Comparison of ENCODE assay signal across 15 mouse cellular contexts in genomic region chr2:13672426-13672825, GRCm38 (mm10).
DNase-seq lines count a peak whose midpoint lies in the region; ATAC-seq and TF ChIP-seq lines count a peak whose summit lies in the region.
"Had no signal": no experiment of that assay in that cellular context is flagged by ENCODE, and none has a peak within 500 bp of the region (broad histone marks: within the 10 kb centered on the region; RNA-seq: fewer than 3 reads in every experiment).

No protein-coding gene starts in this region.

- no peak for TF ChIP-seq POLR2A in testis, adult 2 months (IDR thresholded peaks at IDR 0.05; ENCODE audit: control insufficient read depth, low read depth, low read length)
- TF ChIP-seq POLR2A in MEL (IDR thresholded peaks at IDR 0.05; ENCODE audit: control insufficient read depth in 1 of 2, insufficient read depth in 1 of 2, low read depth in 1 of 2, low read length in 2 of 2, poor library complexity in 1 of 2) = no peak

- peak overlapping the region; percentile 83 for H3K4me3 ChIP-seq in testis, adult 2 months (ENCODE audit: control insufficient read depth, low read depth, low read length)
- peak overlapping the region; percentile 44 to 47; a peak in 3 of 4 replicates for H3K4me3 ChIP-seq in MEL (ENCODE audit: control insufficient read depth in 1 of 2, insufficient read depth in 1 of 2, low read depth in 2 of 2, low read length in 2 of 2)
- no peak overlapping the region for H3K4me3 ChIP-seq in forebrain, embryonic 12.5 days (replicated peaks)
- H3K4me3 ChIP-seq: midbrain, embryonic 13.5 days; myocyte; neural tube, embryonic 15.5 days had no signal

- no peak for DNase-seq in testis, postnatal 10 days (ENCODE audit: low spot score)
- DNase-seq in MEL (ENCODE audit: low read depth, low spot score) = peak; percentile 30
- peak; percentile 23 for DNase-seq in thymus, postnatal 4 days
- no peak for DNase-seq in gastrocnemius, adult 8-10 months (ENCODE audit: low spot score in 2 of 2)

- no peaks in the 10 kb centered on the region for H3K36me3 ChIP-seq in testis, adult 2 months (ENCODE audit: control insufficient read depth, insufficient read depth, low read length)
- H3K36me3 ChIP-seq in MEL (ENCODE audit: control insufficient read depth in 1 of 2, insufficient read depth in 2 of 2, low read length in 2 of 2) = no peaks in the 10 kb centered on the region
- no peaks in the 10 kb centered on the region for H3K36me3 ChIP-seq in forebrain, embryonic 12.5 days (replicated peaks)
- H3K36me3 ChIP-seq: midbrain, embryonic 13.5 days; neural tube, embryonic 15.5 days had no signal

- H3K9ac ChIP-seq in MEL (ENCODE audit: control insufficient read depth, low read depth, low read length, poor library complexity, severe bottlenecking) = 0 out of 2 replicates have a peak overlapping the region, but pooled peaks have one; percentile 4
- H3K9ac ChIP-seq in forebrain, embryonic 12.5 days = no peak overlapping the region
- H3K9ac ChIP-seq: hindbrain, embryonic 14.5 days; liver, embryonic 14.5 days; midbrain, embryonic 13.5 days; neural tube, embryonic 15.5 days had no signal

- no peaks in the 10 kb centered on the region for H3K27me3 ChIP-seq in testis, adult 2 months (ENCODE audit: control insufficient read depth, insufficient read depth, low read length)
- peaks cover 0 to 8% of the 10 kb centered on the region in 2 experiments; a peak in 3 of 4 replicates for H3K27me3 ChIP-seq in MEL (ENCODE audit: control insufficient read depth in 1 of 2, insufficient read depth in 2 of 2, low read length in 2 of 2)
- no peaks in the 10 kb centered on the region for H3K27me3 ChIP-seq in forebrain, embryonic 12.5 days
- H3K27me3 ChIP-seq: midbrain, embryonic 13.5 days; neural tube, embryonic 15.5 days had no signal

- no peak overlapping the region for H3K4me2 ChIP-seq in forebrain, embryonic 12.5 days
- H3K4me2 ChIP-seq: hindbrain, embryonic 14.5 days; midbrain, embryonic 13.5 days; neural tube, embryonic 15.5 days had no signal

- no peaks in the 10 kb centered on the region for H3K9me3 ChIP-seq in MEL (replicated peaks; ENCODE audit: insufficient read depth, low read length)
- H3K9me3 ChIP-seq in forebrain, embryonic 12.5 days = no peaks in the 10 kb centered on the region
- H3K9me3 ChIP-seq: midbrain, embryonic 13.5 days; neural tube, embryonic 15.5 days had no signal

- no peak for TF ChIP-seq EP300 in MEL (IDR thresholded peaks at IDR 0.05; ENCODE audit: low read depth in 1 of 2, low read length in 2 of 2)

- no peak overlapping the region for H3K27ac ChIP-seq in testis, adult 2 months (ENCODE audit: control insufficient read depth, insufficient read depth, low read depth, low read length)
- H3K27ac ChIP-seq in MEL (ENCODE audit: control insufficient read depth, low read depth, low read length) = no peak overlapping the region
- no peak overlapping the region for H3K27ac ChIP-seq in forebrain, embryonic 12.5 days
- H3K27ac ChIP-seq: hindbrain, embryonic 14.5 days; kidney, postnatal 0 days; liver, embryonic 14.5 days; macrophage; midbrain, embryonic 13.5 days; neural tube, embryonic 15.5 days had no signal

- peaks cover 2% of the 10 kb centered on the region for H3K4me1 ChIP-seq in testis, adult 2 months (ENCODE audit: control insufficient read depth, insufficient read depth, low read length)
- H3K4me1 ChIP-seq in MEL (ENCODE audit: control insufficient read depth in 1 of 2, insufficient read depth in 2 of 2, low read length in 2 of 2) = no peaks in the 10 kb centered on the region
- no peaks in the 10 kb centered on the region for H3K4me1 ChIP-seq in forebrain, embryonic 12.5 days
- H3K4me1 ChIP-seq: midbrain, embryonic 13.5 days; neural tube, embryonic 15.5 days had no signal

- TF ChIP-seq CTCF in testis, adult 2 months (IDR thresholded peaks at IDR 0.05; ENCODE audit: control insufficient read depth, insufficient read depth, insufficient replicate concordance, low read depth, low read length) = no peak
- no peak for TF ChIP-seq CTCF in MEL (IDR thresholded peaks at IDR 0.05 in 2 of 3, conservative IDR thresholded peaks at IDR 0.05 in 1 of 3; ENCODE audit: control insufficient read depth in 1 of 3, insufficient read depth in 1 of 3, low read depth in 2 of 3, low read length in 3 of 3, poor library complexity in 1 of 3, severe bottlenecking in 1 of 3)

- 90% methylated on average over 12 of the region's 12 CpGs for WGBS in forebrain, embryonic 12.5 days

- H3K79me2 ChIP-seq in MEL (ENCODE audit: control insufficient read depth, insufficient read depth, low read length, poor library complexity) = no peaks in the 10 kb centered on the region

- no peak for TF ChIP-seq RAD21 in MEL (IDR thresholded peaks at IDR 0.05; ENCODE audit: low read depth, low read length)

- peak; percentile 15; the same call in 1 of the 2 replicates for ATAC-seq in granulocyte monocyte progenitor cell, adult 5-6 weeks (replicated peaks; ENCODE audit: poor library complexity, severe bottlenecking)
- ATAC-seq in forebrain, embryonic 12.5 days (ENCODE audit: low FRiP score) = no peak
- ATAC-seq: intestine, embryonic 16.5 days; midbrain, embryonic 13.5 days had no signal

TF ChIP-seq in MEL, 35 proteins besides CTCF, POLR2A, EP300 and RAD21:
- TF ChIP-seq CHD1 (IDR thresholded peaks at IDR 0.05; ENCODE audit: low read depth, low read length) = no peak
- no peak for TF ChIP-seq ELF1 (IDR thresholded peaks at IDR 0.05; ENCODE audit: low read depth, low read length)
- no peak for TF ChIP-seq CHD2 (IDR thresholded peaks at IDR 0.05; ENCODE audit: low read length)
- TF ChIP-seq TBP (IDR thresholded peaks at IDR 0.05; ENCODE audit: low read depth, low read length) = no peak
- TF ChIP-seq SMC3 (IDR thresholded peaks at IDR 0.05; ENCODE audit: low read depth, low read length) = no peak
- TF ChIP-seq ZMIZ1 (IDR thresholded peaks at IDR 0.05; ENCODE audit: low read depth, low read length) = no peak
- no peak for TF ChIP-seq NELFE (IDR thresholded peaks at IDR 0.05; ENCODE audit: low read depth, low read length)
- no peak for TF ChIP-seq MYC (IDR thresholded peaks at IDR 0.05; ENCODE audit: low read depth, low read length)

Comparison
In these comparisons a context has a peak if more than half of its experiments do, and no peak if none do; other contexts are left out.
1. DNase-seq: peak in MEL (single experiment) and thymus, postnatal 4 days (single experiment); none in testis, postnatal 10 days (single experiment) and gastrocnemius, adult 8-10 months (0 of 2).